Mouse (Mus musculus): ENCODE measurements at regions not wholly inside any gene's neighbourhood (a gene's known extent, or its start where the extent isn't known, plus 50 kb on each side); places are given as distances from the start of the nearest gene placed in this dataset.

GRCm38 (mm10) chrX:131901121-131901895 is 1787.5 kb downstream of the Pcdh19 start:
- peak in 1 of 2 experiments; percentile 1 for DNase-seq (ENCODE audit: low spot score in 2 of 2)

- no peak for DNase-seq (ENCODE audit: low spot score in 2 of 2)
These were observed 1803.7 kb downstream of the Pcdh19 start for GRCm38 (mm10) chrX:131885092-131885491.
